Mouse (Mus musculus) lung, embryonic 15.5 days (tissue): ENCODE measurements around the gene Mboat2. TPM values are rescaled to one million over a fixed set of nuclear protein-coding genes. Genes with fewer than 3 reads are reported as not detected.

Experiments used
- ATAC-seq: fragments of 200-750 bp; cut with Nextera tagmentation; 2 replicates; pipeline ENCODE4 v1.8.0; 2017; ENCODE audit warnings: moderate number of reproducible peaks, borderline replicate concordance; ENCODE audit not compliant: low FRiP score, low TSS enrichment; ENCODE audit errors: extremely low read depth
- H3K27ac ChIP-seq: fragments of 300-500 bp; sonication (generic); 2 replicates; pipeline ENCODE4 v1.5.1; 2015; ENCODE audit warnings: moderate library complexity, mild to moderate bottlenecking, inconsistent platforms
- H3K27me3 ChIP-seq: fragments of 300-500 bp; sonication (generic); 2 replicates; pipeline ENCODE4 v1.6.1; 2015; ENCODE audit warnings: inconsistent platforms
- H3K36me3 ChIP-seq: fragments of 300-500 bp; sonication (generic); 2 replicates; pipeline ENCODE4 v1.6.1; 2015; ENCODE audit warnings: inconsistent platforms
- H3K4me1 ChIP-seq: fragments of 300-500 bp; sonication (generic); 2 replicates; pipeline ENCODE4 v1.6.1; 2015; ENCODE audit warnings: inconsistent platforms
- H3K4me2 ChIP-seq: fragments of 300-500 bp; sonication (generic); 2 replicates; pipeline ENCODE4 v1.6.1; 2015; ENCODE audit warnings: inconsistent platforms, mild to moderate bottlenecking, moderate library complexity
- H3K4me3 ChIP-seq: fragments of 300-500 bp; sonication (generic); 2 replicates; pipeline ENCODE4 v1.5.1; 2015; ENCODE audit warnings: mild to moderate bottlenecking, inconsistent platforms
- H3K9ac ChIP-seq: fragments of 300-500 bp; sonication (generic); 2 replicates; pipeline ENCODE4 v1.6.1; 2015; ENCODE audit warnings: inconsistent platforms
- H3K9me3 ChIP-seq: fragments of 300-500 bp; sonication (generic); 2 replicates; pipeline ENCODE4 v1.6.1; 2016; ENCODE audit warnings: inconsistent platforms
- WGBS: fragments of 180-500 bp; shearing (Covaris S2); methylation state at CpG from one replicate; pipeline ENCODE4 v1.1.7; 2015; 5-methylcytosine and 5-hydroxymethylcytosine counted together
- polyA plus RNA-seq: library from polyadenylated mRNA; unstranded; fragments of >200 nt; fragmentation: Nextera tagmentation; extraction: Ambion mirVana; gene quantifications from 2 replicates; pipeline ENCODE4 v1.2.1, GENCODE M21; 2015

Gene Mboat2
- polyA plus RNA-seq, 1 experiment from 2014 or later = 42.5 TPM

DNA sequence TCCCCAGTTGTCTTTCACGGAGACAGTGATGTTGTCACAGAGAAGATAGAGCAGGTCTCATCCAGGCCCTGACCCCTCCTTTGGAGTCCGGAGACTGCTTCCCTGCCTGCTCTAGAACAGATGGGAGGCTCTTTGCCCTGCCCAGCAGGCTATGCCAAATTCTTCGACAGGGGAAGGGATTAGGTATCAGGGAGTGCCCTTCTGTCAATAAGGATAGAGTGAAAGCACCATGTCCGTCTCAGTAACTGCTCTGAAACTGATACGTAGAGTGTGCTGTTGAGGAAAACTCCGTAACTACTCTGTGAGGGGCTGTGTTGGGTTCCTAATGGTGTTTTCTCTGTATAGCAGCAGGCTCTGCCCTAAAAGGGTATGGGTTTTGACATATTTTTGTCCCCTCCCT is 101.4 kb downstream of the Mboat2 start:
- no peak overlapping the region for H3K9ac ChIP-seq
- no peak overlapping the region for H3K4me3 ChIP-seq
- H3K27ac ChIP-seq = no peak overlapping the region
- WGBS = 70% methylated on average over 6 of the region's 6 CpGs
- ATAC-seq = no peak
- peaks cover 2% of the 10 kb centered on the region; the same call in 1 of the 2 replicates for H3K4me1 ChIP-seq
- no peaks in the 10 kb centered on the region for H3K36me3 ChIP-seq
- no peak overlapping the region for H3K4me2 ChIP-seq
- no peaks in the 10 kb centered on the region for H3K27me3 ChIP-seq
- H3K9me3 ChIP-seq = no peaks in the 10 kb centered on the region

DNA sequence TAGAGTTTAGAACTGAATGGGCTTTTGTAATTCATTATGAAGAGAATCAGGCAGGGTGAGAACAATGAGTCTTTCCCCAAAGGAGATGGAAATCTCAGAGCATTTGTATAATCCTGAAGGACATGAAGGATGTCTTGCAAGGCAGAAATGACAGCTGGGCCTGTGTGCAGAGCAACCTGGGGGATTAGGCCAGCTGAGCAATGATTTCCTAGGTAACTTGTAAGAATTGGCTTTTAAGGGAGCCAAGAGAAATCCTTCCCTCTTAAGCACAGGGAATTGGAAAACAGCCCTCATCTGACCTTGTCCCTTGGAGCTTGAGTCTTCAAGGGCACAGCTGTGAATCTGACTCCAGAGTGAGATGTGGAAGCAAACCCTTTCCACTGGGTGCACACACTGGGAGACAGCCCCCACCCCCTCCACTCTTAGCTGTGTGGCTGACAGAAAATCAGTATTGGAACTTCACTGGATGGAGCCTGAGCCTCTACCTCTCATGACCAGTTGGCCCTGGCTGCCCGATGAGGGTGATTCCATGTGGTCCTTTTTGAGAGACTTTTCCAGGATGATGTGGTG is 102.6 kb downstream of the Mboat2 start:
- no peak overlapping the region for H3K4me3 ChIP-seq
- no peak overlapping the region for H3K9ac ChIP-seq
- no peaks in the 10 kb centered on the region for H3K36me3 ChIP-seq
- no peak for ATAC-seq
- H3K4me1 ChIP-seq = peaks cover 2% of the 10 kb centered on the region; the same call in 1 of the 2 replicates
- 78% methylated on average over 1 of the region's 1 CpGs for WGBS
- H3K27me3 ChIP-seq = no peaks in the 10 kb centered on the region
- H3K27ac ChIP-seq = no peak overlapping the region
- no peaks in the 10 kb centered on the region for H3K9me3 ChIP-seq
- H3K4me2 ChIP-seq = no peak overlapping the region

DNA sequence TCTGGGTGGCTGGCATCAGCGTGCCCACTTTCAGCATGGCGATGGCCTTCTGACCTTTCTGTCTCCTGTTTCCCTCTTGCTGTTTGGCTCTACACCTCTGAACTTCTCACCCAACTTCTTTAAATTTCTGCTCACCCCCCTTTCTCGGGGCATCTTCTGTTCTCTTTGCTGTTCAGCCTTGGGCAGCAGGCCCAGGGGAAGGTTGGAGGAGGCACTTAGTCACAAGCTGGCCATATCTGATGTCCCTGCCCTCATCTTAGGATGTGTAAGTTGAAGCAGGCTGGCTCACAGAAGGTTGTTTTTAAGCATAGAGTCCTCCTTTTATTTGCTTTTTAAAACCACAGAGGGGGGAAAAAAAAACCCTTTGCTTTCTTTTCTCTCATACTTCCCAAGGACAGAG is 103.3 kb downstream of the Mboat2 start:
- no peak overlapping the region for H3K27ac ChIP-seq
- no peaks in the 10 kb centered on the region for H3K4me1 ChIP-seq
- no peak overlapping the region for H3K4me3 ChIP-seq
- no peaks in the 10 kb centered on the region for H3K36me3 ChIP-seq
- no peaks in the 10 kb centered on the region for H3K27me3 ChIP-seq
- 86% methylated on average over 3 of the region's 3 CpGs for WGBS
- no peaks in the 10 kb centered on the region for H3K9me3 ChIP-seq
- H3K9ac ChIP-seq = no peak overlapping the region
- H3K4me2 ChIP-seq = no peak overlapping the region
- no peak for ATAC-seq

- H3K27ac ChIP-seq = no peak overlapping the region
- no peaks in the 10 kb centered on the region for H3K9me3 ChIP-seq
- H3K36me3 ChIP-seq = 0 out of 2 replicates have a peak, but pooled peaks cover under 1% of the 10 kb centered on the region
- H3K4me2 ChIP-seq = no peak overlapping the region
- no peak overlapping the region for H3K9ac ChIP-seq
- no peak overlapping the region for H3K4me3 ChIP-seq
- WGBS = 26% methylated on average over 1 of the region's 1 CpGs
- no peaks in the 10 kb centered on the region for H3K27me3 ChIP-seq
- ATAC-seq = no peak
- H3K4me1 ChIP-seq = no peaks in the 10 kb centered on the region
Measured at GRCm38 (mm10) chr12:24936281-24936680, 105.6 kb downstream of the Mboat2 start.

- 90% methylated on average over 8 of the region's 8 CpGs for WGBS
- ATAC-seq = no peak
- H3K27ac ChIP-seq = no peak overlapping the region
- no peaks in the 10 kb centered on the region for H3K4me1 ChIP-seq
- H3K36me3 ChIP-seq = 0 out of 2 replicates have a peak, but pooled peaks cover 9% of the 10 kb centered on the region
- H3K4me3 ChIP-seq = no peak overlapping the region
- no peaks in the 10 kb centered on the region for H3K9me3 ChIP-seq
- no peak overlapping the region for H3K4me2 ChIP-seq
- H3K9ac ChIP-seq = no peak overlapping the region
- no peaks in the 10 kb centered on the region for H3K27me3 ChIP-seq
Measured at GRCm38 (mm10) chr12:24939372-24939771, 108.7 kb downstream of the Mboat2 start.

GRCm38 (mm10) chr12:24942619-24943287 is 112.1 kb downstream of the Mboat2 start:
- no peaks in the 10 kb centered on the region for H3K4me1 ChIP-seq
- peaks cover 15% of the 10 kb centered on the region; the same call in 1 of the 2 replicates for H3K36me3 ChIP-seq
- H3K4me3 ChIP-seq = no peak overlapping the region
- H3K4me2 ChIP-seq = no peak overlapping the region
- 76% methylated on average over 9 of the region's 9 CpGs for WGBS
- H3K9ac ChIP-seq = no peak overlapping the region
- H3K27me3 ChIP-seq = no peaks in the 10 kb centered on the region
- H3K9me3 ChIP-seq = no peaks in the 10 kb centered on the region
- ATAC-seq = no peak; the same call in 1 of the 2 replicates
- H3K27ac ChIP-seq = no peak overlapping the region

DNA sequence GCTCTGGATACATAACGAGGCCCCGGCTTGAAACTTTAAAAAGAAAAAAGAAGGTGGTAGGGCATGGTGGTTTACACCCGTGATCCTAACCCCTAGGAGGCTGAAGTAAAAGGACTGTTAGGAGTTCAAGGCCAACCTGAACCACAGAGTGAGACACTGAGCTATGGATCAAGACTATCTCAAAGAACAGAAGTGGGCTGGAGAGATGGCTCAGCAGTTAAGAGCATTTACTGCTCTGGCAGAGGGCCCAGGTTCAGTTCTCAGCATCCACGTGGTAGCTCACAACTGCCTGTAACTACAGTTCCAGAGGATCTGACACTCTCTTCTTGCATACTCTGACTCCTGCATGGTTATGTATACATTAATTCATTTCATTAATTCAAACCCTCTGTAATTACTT is 112.7 kb downstream of the Mboat2 start:
- WGBS = 77% methylated on average over 4 of the region's 4 CpGs

DNA sequence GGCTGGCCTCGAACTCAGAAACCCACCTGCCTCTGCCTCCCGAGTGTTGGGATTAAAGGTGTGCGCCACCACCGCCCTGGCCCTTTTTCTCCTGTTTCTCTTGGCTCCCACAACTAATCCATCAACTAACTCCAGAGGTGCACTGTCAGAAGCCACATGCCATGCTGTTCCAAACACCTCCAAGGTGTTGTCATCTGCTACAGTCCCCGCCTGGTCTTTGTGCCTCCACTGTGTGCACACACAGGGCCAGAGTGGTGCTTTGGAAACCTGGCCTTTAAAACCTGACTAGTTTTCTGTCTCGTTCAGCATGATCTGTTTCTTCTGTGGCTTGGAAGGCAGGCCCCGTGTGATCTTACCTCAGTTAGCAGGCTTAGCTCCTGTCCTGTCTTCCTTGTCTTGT is 113.9 kb downstream of the Mboat2 start:
- no peak for ATAC-seq
- Histone ChIP-seq H3K9ac (no peak overlapping the region), H3K36me3 (peaks cover 17% of the 10 kb centered on the region; the same call in 1 of the 2 replicates), H3K4me1 (no peaks in the 10 kb centered on the region), H3K4me3 (no peak overlapping the region), H3K9me3 (no peaks in the 10 kb centered on the region), H3K4me2 (no peak overlapping the region), H3K27me3 (no peaks in the 10 kb centered on the region), H3K27ac (no peak overlapping the region)
- WGBS = 73% methylated on average over 7 of the region's 7 CpGs

More for the DNA sequence above, 112.7 kb downstream of the Mboat2 start:
- H3K4me3 ChIP-seq = no peak overlapping the region
- H3K9ac ChIP-seq = no peak overlapping the region
- ATAC-seq = no peak
- H3K4me2 ChIP-seq = no peak overlapping the region
- no peak overlapping the region for H3K27ac ChIP-seq
- no peaks in the 10 kb centered on the region for H3K27me3 ChIP-seq
- peaks cover 15% of the 10 kb centered on the region; the same call in 1 of the 2 replicates for H3K36me3 ChIP-seq
- H3K9me3 ChIP-seq = no peaks in the 10 kb centered on the region
- H3K4me1 ChIP-seq = no peaks in the 10 kb centered on the region

- H3K9me3 ChIP-seq = no peaks in the 10 kb centered on the region
- H3K4me3 ChIP-seq = no peak overlapping the region
- 80% methylated on average over 14 of the region's 14 CpGs for WGBS
- no peak for ATAC-seq
- no peaks in the 10 kb centered on the region for H3K4me1 ChIP-seq
- H3K9ac ChIP-seq = no peak overlapping the region
- H3K27ac ChIP-seq = no peak overlapping the region
- no peak overlapping the region for H3K4me2 ChIP-seq
- peaks cover 15% of the 10 kb centered on the region for H3K36me3 ChIP-seq
- no peaks in the 10 kb centered on the region for H3K27me3 ChIP-seq
Measured at GRCm38 (mm10) chr12:24947065-24947464, 116.4 kb downstream of the Mboat2 start.

- H3K36me3 ChIP-seq = peaks cover 14% of the 10 kb centered on the region
- no peak overlapping the region for H3K4me3 ChIP-seq
- 53% methylated on average over 3 of the region's 3 CpGs for WGBS
- H3K9ac ChIP-seq = no peak overlapping the region
- H3K27ac ChIP-seq = no peak overlapping the region
- no peaks in the 10 kb centered on the region for H3K4me1 ChIP-seq
- ATAC-seq = no peak
- no peak overlapping the region for H3K4me2 ChIP-seq
- no peaks in the 10 kb centered on the region for H3K9me3 ChIP-seq
- no peaks in the 10 kb centered on the region for H3K27me3 ChIP-seq
Measured at GRCm38 (mm10) chr12:24948344-24948743, 117.7 kb downstream of the Mboat2 start.

DNA sequence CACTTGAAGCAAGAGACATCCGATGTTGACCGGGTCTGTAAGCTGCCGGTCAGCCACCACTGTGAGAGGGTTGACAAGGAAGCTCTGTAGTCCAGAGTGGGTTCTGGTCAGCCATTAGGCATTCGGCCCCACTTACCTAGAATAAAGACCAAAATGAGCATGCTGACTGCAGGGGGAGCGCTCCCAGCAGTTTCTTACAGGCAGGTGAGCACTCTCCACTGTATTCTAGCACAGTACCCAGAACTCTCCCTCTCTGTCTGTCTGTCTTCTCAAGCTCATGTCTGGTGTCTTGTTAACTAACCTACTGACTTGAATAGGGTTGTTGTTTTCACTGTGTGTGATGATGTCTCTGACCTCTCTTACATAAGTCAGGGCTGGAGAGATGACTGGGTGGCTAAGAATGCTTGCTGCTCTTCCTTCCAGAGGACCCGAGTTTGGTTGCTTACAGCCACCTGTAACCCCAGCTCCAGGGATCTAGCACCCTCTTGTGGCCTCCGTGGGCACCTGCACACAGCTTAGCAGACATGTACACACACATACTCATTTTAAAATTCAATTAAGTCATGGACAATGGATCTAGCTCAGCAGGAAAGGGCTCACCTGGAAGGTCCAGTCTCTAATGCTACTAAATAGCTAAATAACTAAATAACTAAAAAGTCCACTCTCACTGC is 119.8 kb downstream of the Mboat2 start:
- H3K36me3 ChIP-seq = peaks cover 25% of the 10 kb centered on the region
- H3K4me3 ChIP-seq = no peak overlapping the region
- H3K9ac ChIP-seq = no peak overlapping the region
- H3K27ac ChIP-seq = no peak overlapping the region
- ATAC-seq = no peak
- H3K4me1 ChIP-seq = no peaks in the 10 kb centered on the region
- no peaks in the 10 kb centered on the region for H3K9me3 ChIP-seq
- no peak overlapping the region for H3K4me2 ChIP-seq
- no peaks in the 10 kb centered on the region for H3K27me3 ChIP-seq
- WGBS = 81% methylated on average over 7 of the region's 7 CpGs

GRCm38 (mm10) chr12:24952147-24952546 is 121.5 kb downstream of the Mboat2 start:
- Histone ChIP-seq H3K4me3 (no peak overlapping the region), H3K36me3 (peaks cover 23% of the 10 kb centered on the region), H3K27ac (no peak overlapping the region), H3K4me2 (no peak overlapping the region), H3K27me3 (no peaks in the 10 kb centered on the region), H3K4me1 (no peaks in the 10 kb centered on the region), H3K9me3 (no peaks in the 10 kb centered on the region), H3K9ac (no peak overlapping the region)
- ATAC-seq = no peak
- 37% methylated on average over 6 of the region's 6 CpGs for WGBS
